Mouse (Mus musculus): Measurements from ENCODE around the gene Cotl1.

GRCm38 (mm10) chr8:119829420-119829819 lies 10.9 kb downstream of the Cotl1 start:
- TF ChIP-seq CTCF (IDR thresholded peaks at IDR 0.05; ENCODE audit: borderline replicate concordance, control insufficient read depth, extremely low read depth, insufficient read depth, low read length, poor library complexity) (no peak), POLR2A (IDR thresholded peaks at IDR 0.05; ENCODE audit: control insufficient read depth, extremely low read depth, insufficient read depth, low read length, poor library complexity) (no peak)

All from thymus, adult 2 months (tissue).